Mouse (Mus musculus): Measurements from ENCODE around the gene Fam207a.

DNA sequence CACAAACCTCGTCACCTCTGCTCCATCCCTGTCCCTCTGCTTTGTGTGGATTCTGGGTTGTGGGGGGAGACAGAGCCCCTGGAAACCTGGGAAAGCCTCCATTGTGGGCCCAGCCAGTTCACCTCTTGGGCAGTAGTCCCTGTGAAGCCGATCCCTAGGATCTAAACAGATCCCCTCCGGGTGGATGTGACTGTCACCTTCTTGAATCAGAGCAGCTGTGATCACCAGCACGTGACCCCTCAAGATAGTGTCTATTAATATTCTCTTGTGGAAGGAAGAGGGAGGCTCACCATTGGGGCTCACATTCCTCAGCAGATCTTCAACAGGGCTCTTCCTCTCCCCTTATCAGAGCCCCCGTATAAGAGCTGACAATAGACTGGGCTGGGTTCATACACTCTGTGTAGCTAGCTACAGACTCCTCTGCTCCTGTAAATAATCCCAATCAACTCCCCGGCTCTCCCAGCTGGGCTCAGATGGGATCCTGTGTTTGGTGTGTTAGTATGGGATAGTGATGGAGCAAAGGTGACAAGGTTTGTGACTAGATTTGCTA lies 66.8 kb downstream of the Fam207a start:
- TF ChIP-seq CTCF (IDR thresholded peaks at IDR 0.05; ENCODE audit: borderline replicate concordance, insufficient read depth, low read depth, low read length) (no peak), POLR2A (IDR thresholded peaks at IDR 0.05; ENCODE audit: borderline replicate concordance, insufficient read depth, low read length) (no peak)

Data from cerebellum, adult 2 months (tissue).